Mouse (Mus musculus) intestine, postnatal 0 days (tissue): ENCODE data around the gene Abca4. TPM values are rescaled to one million over a fixed set of nuclear protein-coding genes. Genes with fewer than 3 reads are reported as not detected.
A peak's percentile ranks its signal among the peaks of the same experiment; 100 is the strongest.
"Not testable (repeated sequence)": the region's sequence is repeated elsewhere in the genome, so short reads cannot be mapped to it uniquely, and the experiment has no call there.

Source experiments
- ATAC-seq: fragments of 200-750 bp; cut with Nextera tagmentation; 2 replicates; pipeline ENCODE4 v1.8.0; 2017; ENCODE audit warnings: mild to moderate bottlenecking, moderate TSS enrichment, moderate library complexity
- H3K27ac ChIP-seq: fragments of 300-500 bp; sonication (generic); 2 replicates; pipeline ENCODE4 v1.5.1; 2014; ENCODE audit warnings: mild to moderate bottlenecking, low read depth, low read length, moderate library complexity
- H3K27me3 ChIP-seq: fragments of 300-500 bp; sonication (generic); replicated peaks from 2 replicates; pipeline ENCODE4 v1.6.1; 2014; ENCODE audit warnings: low read length, mixed read lengths; ENCODE audit not compliant: control insufficient read depth, insufficient read depth
- H3K36me3 ChIP-seq: fragments of 300-500 bp; sonication (generic); 2 replicates; pipeline ENCODE4 v1.6.1; 2014; ENCODE audit warnings: mild to moderate bottlenecking, moderate library complexity; ENCODE audit not compliant: control insufficient read depth, insufficient read depth
- H3K4me1 ChIP-seq: fragments of 300-500 bp; sonication (generic); replicated peaks from 2 replicates; pipeline ENCODE4 v1.6.1; 2014; ENCODE audit warnings: antibody characterized with exemption, low read length, mixed read lengths; ENCODE audit not compliant: control insufficient read depth, insufficient read depth
- H3K4me2 ChIP-seq: fragments of 300-500 bp; sonication (generic); replicated peaks from 2 replicates; pipeline ENCODE4 v1.6.1; 2014; ENCODE audit warnings: low read depth, mild to moderate bottlenecking, moderate library complexity
- H3K4me3 ChIP-seq: fragments of 300-500 bp; sonication (generic); 2 replicates; pipeline ENCODE4 v1.5.1; 2014; ENCODE audit warnings: low read depth, low read length
- H3K9ac ChIP-seq: fragments of 300-500 bp; sonication (generic); 2 replicates; pipeline ENCODE4 v1.6.1; 2014; ENCODE audit warnings: mild to moderate bottlenecking, low read depth, low read length
- H3K9me3 ChIP-seq: fragments of 300-500 bp; sonication (generic); 2 replicates; pipeline ENCODE4 v1.6.1; 2016; ENCODE audit warnings: mixed run types; ENCODE audit not compliant: control insufficient read depth
- CTCF ChIP-seq: sonication (generic); IDR thresholded peaks from 2 replicates; pipeline ENCODE4 v1.5.1; 2016; ENCODE audit warnings: low read depth, mild to moderate bottlenecking, control low read depth, antibody characterized with exemption, moderate library complexity
- WGBS: fragments of 180-500 bp; shearing (Covaris S2); extraction: QIAGEN DNeasy Blood & Tissue Kit; methylation state at CpG from one replicate; pipeline ENCODE4 v1.1.7; 2014; 5-methylcytosine and 5-hydroxymethylcytosine counted together
- polyA plus RNA-seq: library from polyadenylated mRNA; unstranded; fragments of >200 nt; fragmentation: Nextera tagmentation; extraction: Ambion mirVana; gene quantifications from 2 replicates; pipeline ENCODE4 v1.2.1, GENCODE M21; 2015

The Abca4 gene
- polyA plus RNA-seq, 1 experiment from 2014 or later: 0.56 TPM

DNA sequence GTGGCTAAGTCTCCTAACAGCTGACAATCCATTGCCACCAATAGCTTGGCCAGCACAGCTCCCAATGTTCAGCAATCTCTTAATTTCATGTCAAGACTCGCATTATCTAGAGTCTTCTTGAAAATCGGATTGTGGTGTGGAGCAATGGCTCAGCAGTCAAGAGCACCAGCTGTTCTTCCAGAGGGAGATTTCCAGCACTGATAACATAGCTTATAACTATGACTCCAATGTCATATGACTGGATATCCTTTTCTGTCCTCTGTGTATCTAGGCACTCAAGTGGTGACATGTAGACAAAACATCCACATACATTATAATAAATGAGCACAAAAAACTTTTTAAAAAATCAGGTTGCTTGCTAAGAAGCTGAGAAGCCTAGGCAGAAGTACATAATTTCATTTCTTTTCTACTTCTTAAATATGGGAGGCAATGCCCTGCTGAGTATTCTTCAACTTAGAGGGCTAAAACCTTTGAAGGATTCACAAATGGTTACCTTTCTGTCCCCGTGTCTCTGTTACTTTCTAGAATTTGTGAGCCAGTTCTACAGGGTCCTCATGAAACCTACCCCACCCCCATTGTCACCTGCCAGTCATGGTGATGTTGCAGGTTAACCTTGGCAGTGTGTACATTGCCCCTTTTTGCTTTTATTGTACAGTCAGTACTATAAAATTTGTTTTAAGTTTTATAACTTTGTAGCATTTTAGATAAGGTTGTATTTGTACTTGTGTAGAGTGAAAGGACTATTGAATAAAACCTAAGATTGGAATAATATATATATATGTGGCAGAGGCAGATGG is 177.2 kb downstream of the Abca4 start:
- Histone ChIP-seq H3K27ac (no peak overlapping the region), H3K9ac (no peak overlapping the region), H3K9me3 (no peaks in the 10 kb centered on the region), H3K4me1 (no peaks in the 10 kb centered on the region), H3K36me3 (no peaks in the 10 kb centered on the region), H3K27me3 (no peaks in the 10 kb centered on the region), H3K4me3 (no peak overlapping the region), H3K4me2 (no peak overlapping the region)
- TF ChIP-seq CTCF: no peak
- WGBS: 53% methylated on average over 3 of the region's 3 CpGs
- peak; percentile 79 for ATAC-seq

DNA sequence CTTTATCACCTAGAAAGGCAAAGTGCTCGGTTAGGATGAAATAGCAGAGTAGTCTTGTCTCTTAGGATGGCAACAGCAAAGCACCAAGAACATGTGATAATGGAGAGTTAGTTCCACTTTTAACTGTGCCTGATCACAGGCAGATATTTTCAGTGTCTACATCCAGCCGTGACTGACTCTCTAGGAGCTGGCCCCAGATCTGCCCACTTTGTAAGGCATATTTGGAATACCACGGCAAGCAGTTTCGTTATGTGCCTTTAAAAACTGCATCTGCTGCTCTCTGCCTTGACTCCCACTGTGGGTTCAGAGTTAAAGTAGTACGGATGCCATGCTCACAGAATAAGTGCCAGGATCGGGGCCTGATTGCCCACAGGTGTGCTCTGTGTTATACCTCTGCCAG is 182.7 kb downstream of the Abca4 start:
- not testable (repeated sequence) for H3K27me3 ChIP-seq, H3K9ac ChIP-seq, H3K9me3 ChIP-seq, H3K4me3 ChIP-seq, ATAC-seq, H3K27ac ChIP-seq, H3K4me1 ChIP-seq, H3K4me2 ChIP-seq, H3K36me3 ChIP-seq
- 62% methylated on average over 6 of the region's 6 CpGs for WGBS

Other genes with a start within 250 kb of the Abca4 start
- gene Abcd3, start 229.1 kb upstream of the Abca4 start, polyA plus RNA-seq: 46.9 and 53.0 TPM in 2 replicates
- 10.3 and 14.2 TPM in 2 replicates for gene Arhgap29, start 91.9 kb upstream of the Abca4 start, polyA plus RNA-seq
- gene Gclm, start 201.1 kb downstream of the Abca4 start, polyA plus RNA-seq: 382 and 400 TPM in 2 replicates
- 42.4 and 44.9 TPM in 2 replicates for gene Dnttip2, start 229.9 kb downstream of the Abca4 start, polyA plus RNA-seq
- 33.5 and 33.8 TPM in 2 replicates for gene Bcar3, start 249.7 kb downstream of the Abca4 start, polyA plus RNA-seq